20 mouse cellular contexts compared by ENCODE assay signal in genomic region chr1:169977621-169978020, GRCm38 (mm10). TPM values are rescaled to one million over a fixed set of nuclear protein-coding genes. Genes with fewer than 3 reads are reported as not detected.
"Had no signal": no experiment of that assay in that cellular context is flagged by ENCODE, and none has a peak within 500 bp of the region (broad histone marks: within the 10 kb centered on the region; RNA-seq: fewer than 3 reads in every experiment).

No protein-coding gene starts in this region.

- H3K36me3 ChIP-seq: midbrain, embryonic 10.5 days; midbrain, embryonic 12.5 days; neural tube, embryonic 12.5 days had no signal

- H3K9ac ChIP-seq: lung, embryonic 14.5 days; midbrain, embryonic 12.5 days; neural tube, embryonic 12.5 days; stomach, embryonic 15.5 days had no signal

- H3K4me3 ChIP-seq: midbrain, embryonic 10.5 days; midbrain, embryonic 12.5 days; myocyte; neural tube, embryonic 12.5 days; stomach, embryonic 15.5 days had no signal

- H3K27me3 ChIP-seq: midbrain, embryonic 12.5 days; neural tube, embryonic 12.5 days; stomach, embryonic 15.5 days had no signal

- H3K27ac ChIP-seq: midbrain, embryonic 10.5 days; midbrain, embryonic 12.5 days; neural tube, embryonic 12.5 days; stomach, embryonic 15.5 days; stomach, postnatal 0 days had no signal

- H3K4me1 ChIP-seq: midbrain, embryonic 10.5 days; midbrain, embryonic 12.5 days; neural tube, embryonic 12.5 days; stomach, embryonic 15.5 days had no signal

- DNase-seq: lung, adult 18-20 months; lung, embryonic 14.5 days; lung, postnatal 10 days; lung, postnatal 4 days; midbrain, embryonic 14.5 days; right cerebral cortex, postnatal 14 days; thymus, adult 2 months; thymus, postnatal 25 days; thymus, postnatal 4 days had no signal

- H3K9me3 ChIP-seq: midbrain, embryonic 10.5 days; midbrain, embryonic 12.5 days; neural tube, embryonic 12.5 days; stomach, embryonic 15.5 days had no signal

- ATAC-seq: midbrain, embryonic 16.5 days had no signal

- H3K4me2 ChIP-seq: lung, embryonic 14.5 days; midbrain, embryonic 12.5 days; neural tube, embryonic 12.5 days; stomach, embryonic 15.5 days had no signal

RNA-seq across cellular contexts. Expression of gene Ccdc190, which starts 49.2 kb away (rescaled TPM):
- total RNA-seq: megakaryocyte, adult 5-6 weeks; megakaryocyte-erythroid progenitor cell, adult 5-6 weeks; neutrophil, adult 5-6 weeks had no signal
- polyA plus RNA-seq: myocyte; spleen, adult 2 months had no signal
